Mouse (Mus musculus): ENCODE measurements around the gene Adssl1. TPM values are rescaled to one million over a fixed set of nuclear protein-coding genes. Genes with fewer than 3 reads are reported as not detected.

The Adssl1 gene
- polyA plus RNA-seq, 1 experiment from 2014 or later, result 93.7 TPM

DNA sequence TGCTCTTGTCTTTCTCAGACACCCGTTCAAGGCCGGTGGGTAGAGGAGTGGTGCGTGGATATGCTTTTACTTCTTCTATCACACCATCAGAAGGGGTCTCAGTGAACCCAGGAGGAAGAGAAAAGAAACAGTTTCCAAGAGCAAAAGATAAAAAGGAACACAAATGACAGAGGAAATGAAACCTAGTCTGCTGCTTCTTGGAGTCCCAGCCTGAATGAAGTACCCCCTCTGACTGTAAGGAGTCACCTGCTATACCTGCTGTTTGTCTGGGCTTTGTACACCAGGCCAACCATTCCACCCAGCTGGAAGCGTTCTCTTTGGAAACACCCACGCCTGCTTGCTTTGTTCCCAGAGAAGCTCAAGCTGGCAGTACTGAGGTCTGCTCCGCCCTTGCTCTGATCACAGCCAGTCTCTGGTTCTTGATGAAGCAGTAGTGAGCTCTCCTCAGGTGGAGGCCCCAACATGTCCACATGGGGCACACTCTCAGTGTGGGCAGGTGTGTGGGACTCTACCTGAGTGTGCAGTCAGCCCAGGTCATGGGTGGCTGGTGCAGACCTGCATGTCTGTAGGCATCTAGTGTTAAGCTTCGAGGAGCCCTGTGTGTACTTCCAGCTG is 33.8 kb upstream of the Adssl1 start:
- Histone ChIP-seq H3K27ac (no peak overlapping the region), H3K36me3 (no peaks in the 10 kb centered on the region), H3K4me1 (replicated peaks) (peaks cover 41% of the 10 kb centered on the region), H3K9me3 (replicated peaks) (no peaks in the 10 kb centered on the region), H3K9ac (no peak overlapping the region), H3K4me3 (no peak overlapping the region), H3K27me3 (peaks cover 17% of the 10 kb centered on the region), H3K4me2 (no peak overlapping the region)
- WGBS, result 78% methylated on average over 7 of the region's 7 CpGs
- no peak for ATAC-seq (replicated peaks; ENCODE audit: insufficient number of reproducible peaks, insufficient read depth, low FRiP score, low read depth)

DNA sequence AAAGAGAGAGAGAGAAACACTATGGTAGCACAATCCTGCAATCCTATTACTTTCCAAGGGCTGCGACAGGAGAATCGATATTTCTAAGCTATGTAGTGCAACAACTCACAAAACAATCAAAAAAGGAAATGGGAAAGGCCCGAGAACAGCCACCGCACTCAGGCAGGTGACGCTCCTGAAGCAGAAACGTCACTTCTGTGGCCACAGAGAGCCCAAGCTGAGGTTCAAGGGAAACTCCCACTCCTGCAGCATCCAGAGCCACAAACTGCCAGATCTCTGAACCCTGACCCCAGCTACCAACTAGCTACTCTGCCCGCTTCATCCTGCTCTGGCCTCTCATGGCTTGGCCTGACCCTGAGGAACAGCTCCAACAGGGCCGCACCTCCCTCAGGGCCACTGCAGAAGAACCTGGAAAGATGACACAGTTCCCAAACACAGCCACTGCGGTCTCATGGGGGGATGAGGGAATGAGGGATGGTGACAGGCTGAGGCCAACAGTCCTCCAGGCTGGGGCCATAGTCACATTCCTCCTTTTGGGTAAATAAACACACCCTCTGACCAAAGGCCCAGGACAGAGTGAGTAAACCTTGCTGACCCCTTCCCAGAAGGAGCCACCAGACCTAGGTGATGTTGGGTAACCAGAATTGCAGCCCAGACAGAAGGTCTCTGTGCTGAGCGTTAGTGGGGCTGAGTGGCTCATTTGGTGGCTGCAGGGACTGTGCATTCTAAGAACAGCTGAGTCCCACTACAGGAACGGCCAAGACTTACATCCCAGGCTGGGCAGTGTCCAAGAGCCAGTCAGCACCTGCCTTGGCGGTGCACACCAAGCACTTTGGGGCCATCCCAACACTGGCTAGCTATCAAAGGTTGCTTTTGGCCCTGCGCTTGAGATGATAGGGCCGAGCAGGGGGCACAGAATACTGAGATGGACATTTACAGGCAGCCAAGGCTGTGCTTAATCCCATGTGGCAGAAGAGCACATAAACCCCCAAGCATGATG is 32.4 kb upstream of the Adssl1 start:
- WGBS, result 64% methylated on average over 14 of the region's 14 CpGs
- Histone ChIP-seq H3K4me2 (peak overlapping the region; percentile 99), H3K27me3 (peaks cover 19% of the 10 kb centered on the region), H3K9me3 (replicated peaks) (no peaks in the 10 kb centered on the region), H3K4me1 (replicated peaks) (peaks cover 42% of the 10 kb centered on the region), H3K36me3 (no peaks in the 10 kb centered on the region), H3K9ac (no peak overlapping the region), H3K4me3 (no peak overlapping the region), H3K27ac (no peak overlapping the region)
- no peak for ATAC-seq (replicated peaks; ENCODE audit: insufficient number of reproducible peaks, insufficient read depth, low FRiP score, low read depth)

DNA sequence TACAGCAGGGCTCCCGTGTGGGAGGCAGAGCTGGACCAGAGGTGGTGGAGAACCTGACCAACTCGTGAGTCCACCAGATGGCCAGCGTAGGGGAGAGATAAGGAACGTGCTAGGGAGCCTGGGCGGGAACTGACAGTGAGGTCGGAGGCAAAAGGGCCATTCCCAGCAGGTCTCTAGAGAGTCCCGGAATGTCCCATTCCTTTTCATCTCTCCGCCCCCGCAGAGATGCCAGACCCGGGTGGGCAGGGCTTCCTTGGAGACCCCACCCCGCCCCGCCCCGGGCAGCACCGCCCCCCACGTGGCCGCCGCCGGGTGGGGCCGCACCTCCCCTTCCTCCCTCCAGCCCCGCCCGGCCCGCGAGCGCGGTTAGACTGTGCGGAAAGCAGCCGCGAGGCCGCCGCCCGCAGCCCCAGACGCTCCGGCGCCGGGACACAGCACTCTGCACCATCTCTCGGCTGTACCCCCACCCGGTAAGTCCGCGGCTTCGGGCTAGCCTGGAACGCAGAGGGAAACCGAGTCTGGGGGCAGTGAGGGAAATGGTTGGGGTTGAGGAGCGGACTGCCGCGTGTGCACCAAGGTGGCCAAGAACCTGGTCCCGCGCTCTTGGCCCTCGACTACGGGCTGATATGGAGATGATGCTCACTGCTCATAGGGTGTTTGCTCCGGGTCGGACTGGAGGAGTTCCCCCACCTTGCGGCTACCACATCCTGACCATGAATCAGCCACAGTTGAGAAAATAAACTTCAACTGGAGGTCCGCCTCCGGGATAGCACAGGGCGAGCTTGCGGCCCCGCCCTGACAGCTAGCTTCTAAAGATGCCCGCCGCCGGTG is 31.2 kb upstream of the Adssl1 start, which contains the start of gene Inf2:
Gene Inf2 (plus strand): TSS at position 359 of the 831 bp plus-strand sequence.
- Histone ChIP-seq H3K9me3 (replicated peaks) (no peaks in the 10 kb centered on the region), H3K36me3 (no peaks in the 10 kb centered on the region), H3K4me1 (replicated peaks) (peaks cover 54% of the 10 kb centered on the region), H3K4me2 (peak within 1 kb of the TSS; percentile 99), H3K9ac (peak within 1 kb of the TSS; percentile 69), H3K27ac (peak within 1 kb of the TSS; percentile 60; the same call in 1 of the 2 replicates), H3K27me3 (peaks cover 21% of the 10 kb centered on the region), H3K4me3 (peak within 1 kb of the TSS; percentile 72)
- under 1% methylated on average over 54 of the region's 60 CpGs for WGBS
- peak; percentile 83 for ATAC-seq (replicated peaks; ENCODE audit: insufficient number of reproducible peaks, insufficient read depth, low FRiP score, low read depth)

DNA sequence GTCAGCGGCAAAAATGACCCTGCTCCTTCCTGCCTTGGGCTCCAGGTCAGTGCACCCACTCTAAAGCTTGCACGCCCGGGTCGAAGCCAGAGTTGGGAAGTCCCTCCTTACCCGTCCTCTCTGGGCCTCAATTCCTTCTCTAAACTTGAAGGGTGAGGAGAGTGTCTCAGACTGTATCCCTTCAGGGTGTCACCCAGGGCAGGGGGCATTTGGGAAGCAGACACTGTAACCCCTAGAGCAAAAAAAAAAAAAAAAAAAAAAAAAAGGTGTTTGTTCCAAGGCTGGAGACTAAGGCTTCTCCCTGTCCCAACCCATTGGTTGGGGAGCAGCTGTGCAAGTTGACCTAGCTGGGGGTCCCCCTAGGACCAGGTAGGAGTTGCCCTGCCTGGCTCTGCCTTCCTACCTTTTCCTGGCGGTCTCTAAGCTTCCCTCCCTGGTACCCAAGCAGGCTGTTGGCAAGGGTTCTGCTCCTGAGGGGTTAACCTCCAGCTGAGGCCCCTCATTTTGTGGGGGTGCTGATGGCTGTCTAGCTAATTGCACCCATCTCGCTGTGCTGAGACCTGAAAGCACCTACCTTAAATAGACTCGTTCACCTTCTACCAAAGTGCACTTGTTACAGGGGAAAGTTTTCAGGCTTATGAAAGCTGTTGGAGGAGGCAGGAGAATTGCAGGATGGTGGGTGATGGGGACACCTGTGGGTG is 30.2 kb upstream of the Adssl1 start:
- ATAC-seq (replicated peaks; ENCODE audit: insufficient number of reproducible peaks, insufficient read depth, low FRiP score, low read depth), result no peak
- Histone ChIP-seq H3K4me2 (peak overlapping the region; percentile 99), H3K9ac (peak overlapping the region; percentile 69), H3K27ac (no peak overlapping the region), H3K4me3 (peak overlapping the region; percentile 72), H3K9me3 (replicated peaks) (no peaks in the 10 kb centered on the region), H3K36me3 (no peaks in the 10 kb centered on the region), H3K4me1 (replicated peaks) (peaks cover 64% of the 10 kb centered on the region), H3K27me3 (peaks cover 21% of the 10 kb centered on the region; the same call in 1 of the 2 replicates)
- WGBS, result 57% methylated on average over 8 of the region's 8 CpGs

DNA sequence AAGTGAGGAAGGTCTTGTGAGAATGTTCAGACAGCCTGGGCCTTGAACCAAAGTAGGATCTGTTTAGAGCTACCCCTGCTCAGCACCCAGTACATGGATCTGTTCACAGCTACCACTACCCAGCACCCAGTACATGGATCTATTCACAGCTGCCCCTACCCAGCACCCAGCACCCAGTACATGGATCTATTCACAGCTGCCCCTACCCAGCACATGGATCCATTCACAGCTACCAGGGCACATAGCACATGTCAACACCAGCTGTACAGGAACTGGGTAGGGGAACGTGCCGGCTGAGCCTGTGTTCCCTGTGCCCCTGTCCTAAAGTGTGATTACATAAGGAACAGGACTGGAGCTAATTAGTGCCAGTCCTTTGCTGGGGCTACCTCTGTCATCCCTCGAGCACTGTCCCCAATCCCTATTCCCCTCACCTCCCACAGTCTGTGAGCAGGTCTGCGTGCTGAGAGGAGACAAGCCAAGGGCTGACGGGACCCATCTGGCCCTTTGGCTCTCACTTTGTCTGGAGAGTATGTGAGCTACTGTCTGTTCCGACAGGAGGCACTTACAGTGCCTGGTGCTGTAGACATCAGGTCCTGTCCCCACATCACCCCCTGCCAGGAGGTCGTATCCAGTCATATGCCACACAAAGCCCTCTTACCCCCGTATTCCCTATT is 29.1 kb upstream of the Adssl1 start:
- WGBS, result 60% methylated on average over 8 of the region's 8 CpGs
- Histone ChIP-seq H3K9ac (no peak overlapping the region), H3K4me3 (no peak overlapping the region), H3K27ac (no peak overlapping the region), H3K9me3 (replicated peaks) (no peaks in the 10 kb centered on the region), H3K27me3 (peaks cover 21% of the 10 kb centered on the region; the same call in 1 of the 2 replicates), H3K36me3 (no peaks in the 10 kb centered on the region), H3K4me2 (no peak overlapping the region), H3K4me1 (replicated peaks) (peaks cover 74% of the 10 kb centered on the region)
- no peak for ATAC-seq (replicated peaks; ENCODE audit: insufficient number of reproducible peaks, insufficient read depth, low FRiP score, low read depth)

DNA sequence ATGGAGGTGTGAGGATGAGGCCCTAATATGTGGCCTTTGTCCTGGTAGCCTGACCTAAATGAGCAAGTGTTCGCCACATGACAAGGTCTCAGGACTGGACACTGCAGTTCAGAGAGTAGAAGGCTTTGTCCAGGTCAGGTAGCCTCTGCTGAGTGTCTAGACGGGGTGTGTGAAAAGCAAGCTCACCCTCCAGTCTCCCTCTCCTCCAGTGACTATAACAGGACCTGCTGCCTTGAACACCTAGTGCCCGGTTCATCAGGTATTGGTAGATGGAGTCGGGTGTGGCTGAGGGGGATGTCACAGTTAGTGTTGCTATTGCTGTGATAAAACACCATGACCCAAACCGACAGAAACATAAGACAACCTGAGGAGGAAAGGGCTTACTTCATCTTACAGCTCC is 28.6 kb upstream of the Adssl1 start:
- H3K36me3 ChIP-seq, result no peaks in the 10 kb centered on the region
- no peak overlapping the region for H3K9ac ChIP-seq
- peaks cover 80% of the 10 kb centered on the region for H3K4me1 ChIP-seq (replicated peaks)
- no peak overlapping the region for H3K4me3 ChIP-seq
- no peak overlapping the region for H3K4me2 ChIP-seq
- H3K9me3 ChIP-seq (replicated peaks), result no peaks in the 10 kb centered on the region
- H3K27me3 ChIP-seq, result peaks cover 18% of the 10 kb centered on the region; the same call in 1 of the 2 replicates
- WGBS, result 90% methylated on average over 5 of the region's 5 CpGs
- no peak for ATAC-seq (replicated peaks; ENCODE audit: insufficient number of reproducible peaks, insufficient read depth, low FRiP score, low read depth)
- H3K27ac ChIP-seq, result no peak overlapping the region

DNA sequence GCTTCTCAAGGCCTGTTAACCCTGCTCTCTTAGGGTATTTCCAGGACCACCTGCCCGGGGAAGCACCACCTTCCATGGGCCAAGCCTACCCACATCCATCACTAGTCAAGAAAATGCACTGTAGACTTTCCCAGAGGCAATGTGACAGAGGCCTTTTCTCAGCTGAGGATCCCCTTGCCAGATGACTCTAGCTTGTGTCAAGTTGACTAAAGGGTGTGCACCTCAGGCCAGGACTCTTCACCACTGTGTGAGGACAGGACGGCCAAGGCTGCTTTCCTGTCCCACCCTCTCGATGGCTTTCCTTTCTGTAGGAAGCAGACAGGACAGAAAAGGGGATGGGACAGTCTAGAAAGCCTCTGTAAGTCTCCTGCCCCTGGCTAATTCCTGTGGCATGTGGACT is 28.1 kb upstream of the Adssl1 start:
- Histone ChIP-seq H3K27ac (no peak overlapping the region), H3K9me3 (replicated peaks) (no peaks in the 10 kb centered on the region), H3K4me2 (no peak overlapping the region), H3K27me3 (peaks cover 14% of the 10 kb centered on the region; the same call in 1 of the 2 replicates), H3K36me3 (no peaks in the 10 kb centered on the region), H3K4me1 (replicated peaks) (peaks cover 83% of the 10 kb centered on the region), H3K4me3 (no peak overlapping the region), H3K9ac (no peak overlapping the region)
- no peak for ATAC-seq (replicated peaks; ENCODE audit: insufficient number of reproducible peaks, insufficient read depth, low FRiP score, low read depth)
- 73% methylated on average over 3 of the region's 3 CpGs for WGBS

DNA sequence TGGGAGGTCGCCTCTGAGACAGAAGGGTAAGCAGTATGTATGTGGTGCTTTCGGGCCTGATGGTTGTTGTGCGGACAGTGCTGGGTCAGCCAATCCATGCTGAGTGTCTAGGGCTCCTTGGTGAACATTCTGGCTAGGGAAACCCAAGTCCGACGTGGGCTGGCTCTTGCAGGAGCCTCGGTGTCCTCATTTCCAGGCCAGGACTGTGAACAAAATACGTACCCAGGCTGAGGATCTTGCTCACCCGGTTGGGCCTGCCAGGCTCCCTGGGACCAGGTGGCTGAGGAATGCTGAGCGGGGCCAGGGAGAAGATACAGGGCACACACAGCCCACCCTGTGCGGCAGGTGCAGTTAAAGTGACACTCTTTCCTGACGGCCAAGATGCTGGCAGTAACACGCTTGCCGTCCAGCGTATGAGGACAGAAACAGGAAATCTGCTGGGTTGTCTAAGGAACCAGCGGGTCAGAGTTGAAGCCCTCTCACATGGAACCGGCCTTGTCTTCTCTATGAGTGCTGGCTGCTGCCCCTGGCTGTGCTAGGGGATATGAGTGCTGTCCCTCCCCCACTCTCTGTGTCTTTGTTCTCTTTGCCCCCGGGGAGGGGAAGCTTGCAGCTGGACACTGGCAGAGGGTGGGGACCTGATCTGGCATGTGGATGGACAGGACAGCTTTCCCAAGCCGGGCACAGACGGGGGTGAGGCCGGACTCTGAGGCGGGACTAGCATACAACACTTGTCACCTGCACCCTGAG is 26.7 kb upstream of the Adssl1 start:
- WGBS, result 73% methylated on average over 21 of the region's 21 CpGs
- Histone ChIP-seq H3K27ac (no peak overlapping the region), H3K4me2 (no peak overlapping the region)

DNA sequence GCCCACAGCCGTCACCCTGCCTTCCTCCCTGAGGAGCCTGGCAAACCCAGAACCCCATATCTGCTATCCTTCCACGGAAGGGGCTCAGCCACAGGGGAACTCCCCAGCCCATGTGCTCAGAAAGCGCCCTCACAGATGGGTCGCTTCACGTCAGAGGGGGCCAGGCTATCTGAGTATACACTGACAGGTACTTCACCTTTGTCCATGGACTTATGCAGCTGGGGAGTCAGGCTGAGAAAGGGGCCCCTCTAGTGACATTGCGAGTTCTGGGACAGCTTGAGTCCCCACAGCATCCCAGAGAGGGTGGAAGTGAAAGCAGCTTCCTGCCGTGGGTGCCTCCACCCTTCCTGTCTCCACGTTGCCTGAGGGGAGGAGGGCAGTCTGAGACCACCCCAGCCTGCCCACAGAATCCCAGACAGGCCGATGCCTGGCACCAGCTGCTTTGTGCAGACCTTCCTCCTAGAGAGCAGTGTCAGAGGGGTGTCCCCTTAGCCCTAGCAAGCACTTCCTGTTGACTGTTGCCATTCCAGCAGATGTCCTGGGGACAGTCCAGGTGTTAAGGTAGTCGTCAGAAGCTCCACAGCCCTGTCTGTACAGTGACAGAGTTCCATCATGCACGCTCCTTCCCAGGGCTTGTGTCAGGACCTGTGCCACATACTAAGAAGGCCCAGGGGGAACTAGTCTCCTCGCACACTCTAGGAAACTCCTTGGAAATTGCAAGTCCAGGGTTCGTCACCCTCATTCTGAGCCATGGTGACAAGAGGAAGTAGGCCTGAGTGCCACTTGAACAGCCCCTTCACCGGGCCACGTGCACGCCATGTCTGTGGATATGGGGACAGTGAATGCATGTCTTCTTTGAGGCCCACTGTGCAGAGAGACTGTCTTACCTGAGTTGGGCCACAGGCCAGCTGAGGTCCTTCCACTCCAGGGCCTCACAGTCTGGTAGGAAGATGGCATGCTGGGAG is 25.6 kb upstream of the Adssl1 start:
- no peak for ATAC-seq (replicated peaks; ENCODE audit: insufficient number of reproducible peaks, insufficient read depth, low FRiP score, low read depth)
- Histone ChIP-seq H3K9me3 (replicated peaks) (no peaks in the 10 kb centered on the region), H3K4me3 (no peak overlapping the region), H3K9ac (no peak overlapping the region), H3K4me2 (no peak overlapping the region), H3K36me3 (no peaks in the 10 kb centered on the region), H3K4me1 (replicated peaks) (peaks cover 68% of the 10 kb centered on the region), H3K27ac (peak overlapping the region; percentile 74), H3K27me3 (peaks cover 12% of the 10 kb centered on the region; the same call in 1 of the 2 replicates)
- WGBS, result 51% methylated on average over 16 of the region's 16 CpGs

More for the DNA sequence above, 26.7 kb upstream of the Adssl1 start:
- no peaks in the 10 kb centered on the region for H3K36me3 ChIP-seq
- H3K4me1 ChIP-seq (replicated peaks), result peaks cover 71% of the 10 kb centered on the region
- peaks cover 12% of the 10 kb centered on the region; the same call in 1 of the 2 replicates for H3K27me3 ChIP-seq
- H3K4me3 ChIP-seq, result no peak overlapping the region
- no peak for ATAC-seq (replicated peaks; ENCODE audit: insufficient number of reproducible peaks, insufficient read depth, low FRiP score, low read depth)
- H3K9ac ChIP-seq, result no peak overlapping the region
- H3K9me3 ChIP-seq (replicated peaks), result no peaks in the 10 kb centered on the region
